Mouse (Mus musculus) effector memory CD4-positive, alpha-beta T cell, adult 5 months (primary cell): ENCODE results near the gene Cxcr1. TPM values are rescaled to one million over a fixed set of nuclear protein-coding genes. Genes with fewer than 3 reads are reported as not detected.

ENCODE experiments used
- polyA plus RNA-seq: library from polyadenylated mRNA; unstranded; fragments of 100-300 nt; shearing (Covaris generic); gene quantifications from one replicate; pipeline ENCODE4 v1.2.1, GENCODE M21; 2017

Gene Cxcr1
- polyA plus RNA-seq, result not detected

GRCm38 (mm10) chr1:74194445-74194844 is at the start of gene Cxcr1:
Gene Cxcr1, minus strand, starts transcription at chr1:74194631.

DNA sequence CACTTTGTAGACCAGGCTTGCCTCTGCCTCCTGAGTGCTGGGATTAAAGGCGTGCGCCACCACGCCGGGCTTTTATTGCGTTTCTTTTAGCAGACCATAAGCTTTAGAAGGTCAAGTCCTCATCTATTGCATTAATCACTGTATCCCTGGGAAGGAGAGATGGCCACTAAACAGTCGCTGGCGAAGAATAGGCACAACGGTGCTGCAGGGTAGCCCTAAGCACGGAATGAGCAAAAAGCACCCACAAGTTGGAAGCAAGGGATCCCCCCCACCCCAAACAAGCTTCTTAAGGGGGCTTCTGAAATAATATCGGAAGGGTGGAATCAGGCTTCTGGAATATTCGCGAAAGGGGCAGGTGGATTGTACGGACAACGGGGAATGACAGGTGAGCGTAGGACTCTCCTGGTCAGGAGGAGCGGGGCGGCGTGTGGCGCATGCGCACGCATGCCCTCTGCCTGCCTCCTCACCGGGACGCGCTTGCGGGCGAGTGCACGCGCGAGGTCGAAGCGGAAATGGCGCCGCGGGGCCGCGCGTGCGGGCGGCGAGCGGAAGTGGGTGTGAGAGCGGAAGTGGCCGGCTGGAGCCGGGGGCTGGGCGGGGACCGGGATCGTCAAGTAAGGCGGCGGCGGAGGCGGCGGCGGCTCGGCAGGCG is 41.6 kb upstream of the Cxcr1 start, which contains the start of gene Arpc2:
Gene Arpc2, plus strand, starts transcription at position 147 of the 652 bp plus-strand sequence.

DNA sequence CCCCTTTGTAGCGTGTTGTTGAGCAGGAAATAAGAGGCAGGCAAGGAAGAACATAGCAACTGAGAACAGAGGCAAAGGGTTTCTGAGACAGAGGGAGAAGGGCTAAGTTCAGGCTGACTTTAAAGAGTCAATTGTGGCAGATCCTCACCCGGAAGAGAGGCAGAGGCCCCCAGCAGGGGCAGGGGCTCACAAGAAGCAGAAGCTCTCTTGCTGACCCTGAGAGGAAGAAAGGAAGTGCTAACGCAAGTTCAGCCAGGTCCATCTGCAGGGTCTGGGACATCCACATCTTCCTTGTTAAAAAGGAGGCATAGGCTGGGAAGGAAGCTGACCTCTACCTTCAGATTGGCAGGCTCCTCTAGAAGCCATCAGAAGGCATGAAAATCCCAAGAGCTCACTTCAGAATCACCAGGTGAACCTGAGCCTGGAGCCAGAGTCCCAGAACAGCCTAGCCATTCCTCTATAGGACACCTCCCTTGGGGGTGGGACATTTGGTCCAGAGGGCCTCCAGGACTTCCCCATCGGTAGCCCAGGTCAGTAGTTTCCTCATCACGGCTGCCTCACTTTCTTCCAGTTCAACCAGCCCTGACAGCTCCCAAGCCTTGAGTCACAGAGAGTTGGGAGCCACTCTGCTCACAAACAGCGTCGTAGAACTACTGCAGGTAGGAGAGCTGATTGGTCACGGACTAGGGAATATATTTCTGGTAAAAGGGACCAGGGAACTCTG is 40.8 kb downstream of the Cxcr1 start, which contains the start of gene Cxcr2:
Gene Cxcr2, plus strand, starts transcription at position 529 of the 724 bp plus-strand sequence.

Other genes with a start within 250 kb of the Cxcr1 start
- gene Tns1, start 70.2 kb downstream of the Cxcr1 start, polyA plus RNA-seq, result 1.7 TPM
- not detected for gene Rufy4, start 69.1 kb downstream of the Cxcr1 start, polyA plus RNA-seq
- not detected for gene Cxcr2, start 40.6 kb downstream of the Cxcr1 start, polyA plus RNA-seq
- 943 TPM for gene Arpc2, start 41.5 kb upstream of the Cxcr1 start, polyA plus RNA-seq
- 1.1 TPM for gene Gpbar1, start 83.9 kb upstream of the Cxcr1 start, polyA plus RNA-seq
- gene Aamp, start 90.1 kb upstream of the Cxcr1 start, polyA plus RNA-seq, result 251 TPM
- gene Pnkd, start 90.3 kb upstream of the Cxcr1 start, polyA plus RNA-seq, result 34.5 TPM
- gene Tmbim1, start 111.0 kb upstream of the Cxcr1 start, polyA plus RNA-seq, result 3.3 TPM
- gene Catip, start 167.5 kb upstream of the Cxcr1 start, polyA plus RNA-seq, result not detected
- gene Slc11a1, start 180.6 kb upstream of the Cxcr1 start, polyA plus RNA-seq, result not detected
- gene Ctdsp1, start 196.9 kb upstream of the Cxcr1 start, polyA plus RNA-seq, result 4.7 TPM
- gene Vil1, start 214.7 kb upstream of the Cxcr1 start, polyA plus RNA-seq, result 0.11 TPM